Mouse (Mus musculus): Measurements from ENCODE around the gene Rmdn3. TPM values are rescaled to one million over a fixed set of nuclear protein-coding genes. Genes with fewer than 3 reads are reported as not detected.

Rmdn3 gene
- polyA plus RNA-seq, 1 experiment, result 12.9 TPM

DNA sequence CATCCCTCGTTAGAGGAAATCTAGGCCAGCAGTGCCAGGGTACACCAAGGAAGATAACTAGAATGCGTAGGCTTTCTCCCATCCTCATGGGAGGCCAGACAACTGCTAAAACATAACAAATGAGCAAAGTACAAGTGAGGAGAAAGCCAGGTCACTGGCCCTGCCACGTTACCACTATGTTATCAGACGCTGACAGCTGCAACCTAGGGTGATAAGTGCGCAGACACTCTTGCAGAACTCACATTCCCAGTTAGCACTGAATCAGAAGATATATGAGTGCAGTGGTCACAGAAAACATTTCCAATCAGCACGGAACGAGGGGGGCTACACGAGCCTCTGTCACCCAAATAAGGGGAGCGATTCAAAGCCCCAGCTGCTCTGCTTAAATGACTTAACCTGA, 1.4 kb downstream of the Rmdn3 start:
- Histone ChIP-seq H3K27me3 (replicated peaks) (no peaks in the 10 kb centered on the region), H3K4me1 (peaks cover 43% of the 10 kb centered on the region), H3K9me3 (no peaks in the 10 kb centered on the region), H3K36me3 (replicated peaks; ENCODE audit: low read length) (peaks cover 43% of the 10 kb centered on the region), H3K4me3 (replicated peaks) (peak overlapping the region; percentile 99)
- TF ChIP-seq GATA1 (IDR thresholded peaks at IDR 0.05; ENCODE audit: borderline replicate concordance, low read length) (no peak), FLI1 (IDR thresholded peaks at IDR 0.05; ENCODE audit: low read length) (no peak)

- H3K27me3 ChIP-seq (replicated peaks), result no peaks in the 10 kb centered on the region
- peaks cover 38% of the 10 kb centered on the region for H3K4me1 ChIP-seq
- peak overlapping the region; percentile 46 for H3K4me3 ChIP-seq (replicated peaks)
- no peaks in the 10 kb centered on the region for H3K9me3 ChIP-seq
- TF ChIP-seq GATA1 (IDR thresholded peaks at IDR 0.05; ENCODE audit: borderline replicate concordance, low read length) (no peak), FLI1 (IDR thresholded peaks at IDR 0.05; ENCODE audit: low read length) (no peak)
- peaks cover 50% of the 10 kb centered on the region for H3K36me3 ChIP-seq (replicated peaks; ENCODE audit: low read length)
These were observed 2.2 kb downstream of the Rmdn3 start for GRCm38 (mm10) chr2:119154683-119155082.

- Histone ChIP-seq H3K4me1 (peaks cover 40% of the 10 kb centered on the region), H3K4me3 (replicated peaks) (no peak overlapping the region), H3K36me3 (replicated peaks; ENCODE audit: low read length) (peaks cover 75% of the 10 kb centered on the region), H3K9me3 (no peaks in the 10 kb centered on the region), H3K27me3 (replicated peaks) (no peaks in the 10 kb centered on the region)
- no peak for TF ChIP-seq GATA1 (IDR thresholded peaks at IDR 0.05; ENCODE audit: borderline replicate concordance, low read length)
- no peak for TF ChIP-seq FLI1 (IDR thresholded peaks at IDR 0.05; ENCODE audit: low read length)
These were observed 4.6 kb downstream of the Rmdn3 start for GRCm38 (mm10) chr2:119152255-119152654.

DNA sequence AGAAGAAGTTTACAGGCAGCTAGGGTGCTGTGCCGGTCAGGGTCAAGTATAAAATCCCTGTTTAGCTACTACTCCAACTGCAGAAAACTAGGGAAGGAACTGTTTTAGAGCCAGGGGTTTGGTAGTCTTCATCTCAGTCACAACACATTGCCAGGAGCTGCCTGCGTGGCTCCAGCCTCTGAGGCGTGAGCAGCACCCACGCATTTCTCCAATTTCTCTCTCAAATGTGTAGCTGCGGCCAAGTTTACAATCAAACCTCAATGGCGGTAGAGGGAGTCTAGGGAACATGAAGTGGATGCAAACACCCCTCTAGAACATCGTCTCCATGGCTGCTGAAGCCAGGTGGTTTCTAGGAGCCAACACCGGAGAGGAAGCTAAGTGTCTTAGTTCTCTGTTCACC, 9.1 kb downstream of the Rmdn3 start:
- H3K36me3 ChIP-seq (replicated peaks; ENCODE audit: low read length), result peaks cover 98% of the 10 kb centered on the region
- no peak for TF ChIP-seq GATA1 (IDR thresholded peaks at IDR 0.05; ENCODE audit: borderline replicate concordance, low read length)
- TF ChIP-seq FLI1 (IDR thresholded peaks at IDR 0.05; ENCODE audit: low read length), result no peak
- peaks cover 8% of the 10 kb centered on the region; the same call in 1 of the 2 replicates for H3K9me3 ChIP-seq
- H3K4me1 ChIP-seq, result peaks cover 13% of the 10 kb centered on the region
- no peaks in the 10 kb centered on the region for H3K27me3 ChIP-seq (replicated peaks)
- H3K4me3 ChIP-seq (replicated peaks), result no peak overlapping the region

DNA sequence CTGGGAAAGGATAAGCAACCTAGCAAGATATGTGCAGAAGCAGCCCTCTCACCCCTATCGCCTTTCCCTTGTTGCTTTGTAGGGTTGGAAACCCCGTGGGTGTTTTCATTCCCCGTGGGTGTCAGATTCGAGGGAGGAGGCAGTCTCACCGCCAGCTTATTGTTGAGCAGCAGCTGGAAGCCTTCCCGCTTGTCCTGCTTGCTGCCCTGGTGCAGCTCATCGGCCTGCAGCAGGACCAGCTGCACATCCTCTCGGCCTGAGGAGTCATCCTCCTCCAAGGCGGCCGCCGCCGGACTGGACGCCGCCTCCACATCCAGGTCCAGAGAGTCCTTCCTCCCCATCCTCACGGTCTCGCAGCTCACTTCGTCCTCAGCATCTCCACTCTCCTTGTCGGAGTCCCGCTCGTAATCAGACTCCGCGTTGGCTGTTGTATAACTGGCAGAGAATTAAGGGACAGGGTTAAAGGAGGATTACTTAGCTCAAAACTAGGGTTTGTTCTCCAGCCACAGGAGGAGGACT, 9.6 kb downstream of the Rmdn3 start:
- TF ChIP-seq FLI1 (IDR thresholded peaks at IDR 0.05; ENCODE audit: low read length) (no peak), GATA1 (IDR thresholded peaks at IDR 0.05; ENCODE audit: borderline replicate concordance, low read length) (no peak)
- Histone ChIP-seq H3K36me3 (replicated peaks; ENCODE audit: low read length) (peaks cover 98% of the 10 kb centered on the region), H3K4me3 (replicated peaks) (no peak overlapping the region), H3K4me1 (peaks cover 8% of the 10 kb centered on the region), H3K9me3 (peaks cover 8% of the 10 kb centered on the region; the same call in 1 of the 2 replicates), H3K27me3 (replicated peaks) (no peaks in the 10 kb centered on the region)

GRCm38 (mm10) chr2:119146435-119146834, 10.4 kb downstream of the Rmdn3 start:
- Histone ChIP-seq H3K4me1 (peaks cover 6% of the 10 kb centered on the region; the same call in 1 of the 2 replicates), H3K27me3 (replicated peaks) (no peaks in the 10 kb centered on the region), H3K4me3 (replicated peaks) (no peak overlapping the region), H3K9me3 (peaks cover 8% of the 10 kb centered on the region; the same call in 1 of the 2 replicates), H3K36me3 (replicated peaks; ENCODE audit: low read length) (peaks cover 98% of the 10 kb centered on the region)
- no peak for TF ChIP-seq FLI1 (IDR thresholded peaks at IDR 0.05; ENCODE audit: low read length)
- TF ChIP-seq GATA1 (IDR thresholded peaks at IDR 0.05; ENCODE audit: borderline replicate concordance, low read length), result no peak

DNA sequence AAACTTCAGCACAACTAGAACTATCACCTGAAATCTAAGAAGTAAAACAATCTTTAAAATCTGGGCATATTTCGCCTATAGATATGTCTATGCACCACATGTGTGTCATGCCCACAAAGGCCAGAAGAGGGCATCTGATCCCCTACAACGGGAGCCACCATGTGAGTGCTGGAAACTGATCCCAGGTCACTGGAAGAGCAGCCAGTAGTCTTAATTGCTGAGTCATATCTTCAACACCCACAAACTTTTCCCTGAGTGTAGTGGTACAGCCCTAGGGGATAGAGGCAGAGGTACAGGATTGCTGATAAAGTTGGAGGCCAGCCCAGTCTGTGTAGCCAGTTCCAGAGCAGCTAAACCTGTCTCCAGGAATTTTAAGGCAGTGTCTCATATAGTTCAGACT, 11.6 kb downstream of the Rmdn3 start:
- Histone ChIP-seq H3K36me3 (replicated peaks; ENCODE audit: low read length) (peaks cover 98% of the 10 kb centered on the region), H3K4me3 (replicated peaks) (no peak overlapping the region), H3K4me1 (peaks cover 6% of the 10 kb centered on the region; the same call in 1 of the 2 replicates), H3K9me3 (peaks cover 8% of the 10 kb centered on the region; the same call in 1 of the 2 replicates), H3K27me3 (replicated peaks) (no peaks in the 10 kb centered on the region)
- TF ChIP-seq GATA1 (IDR thresholded peaks at IDR 0.05; ENCODE audit: borderline replicate concordance, low read length), result no peak
- no peak for TF ChIP-seq FLI1 (IDR thresholded peaks at IDR 0.05; ENCODE audit: low read length)

- TF ChIP-seq GATA1 (IDR thresholded peaks at IDR 0.05; ENCODE audit: borderline replicate concordance, low read length) (no peak), FLI1 (IDR thresholded peaks at IDR 0.05; ENCODE audit: low read length) (no peak)
- Histone ChIP-seq H3K4me3 (replicated peaks) (no peak overlapping the region), H3K9me3 (no peaks in the 10 kb centered on the region), H3K27me3 (replicated peaks) (no peaks in the 10 kb centered on the region), H3K4me1 (peaks cover 9% of the 10 kb centered on the region), H3K36me3 (replicated peaks; ENCODE audit: low read length) (peaks cover 92% of the 10 kb centered on the region)
These were observed 20.4 kb downstream of the Rmdn3 start for GRCm38 (mm10) chr2:119136346-119136898.

DNA sequence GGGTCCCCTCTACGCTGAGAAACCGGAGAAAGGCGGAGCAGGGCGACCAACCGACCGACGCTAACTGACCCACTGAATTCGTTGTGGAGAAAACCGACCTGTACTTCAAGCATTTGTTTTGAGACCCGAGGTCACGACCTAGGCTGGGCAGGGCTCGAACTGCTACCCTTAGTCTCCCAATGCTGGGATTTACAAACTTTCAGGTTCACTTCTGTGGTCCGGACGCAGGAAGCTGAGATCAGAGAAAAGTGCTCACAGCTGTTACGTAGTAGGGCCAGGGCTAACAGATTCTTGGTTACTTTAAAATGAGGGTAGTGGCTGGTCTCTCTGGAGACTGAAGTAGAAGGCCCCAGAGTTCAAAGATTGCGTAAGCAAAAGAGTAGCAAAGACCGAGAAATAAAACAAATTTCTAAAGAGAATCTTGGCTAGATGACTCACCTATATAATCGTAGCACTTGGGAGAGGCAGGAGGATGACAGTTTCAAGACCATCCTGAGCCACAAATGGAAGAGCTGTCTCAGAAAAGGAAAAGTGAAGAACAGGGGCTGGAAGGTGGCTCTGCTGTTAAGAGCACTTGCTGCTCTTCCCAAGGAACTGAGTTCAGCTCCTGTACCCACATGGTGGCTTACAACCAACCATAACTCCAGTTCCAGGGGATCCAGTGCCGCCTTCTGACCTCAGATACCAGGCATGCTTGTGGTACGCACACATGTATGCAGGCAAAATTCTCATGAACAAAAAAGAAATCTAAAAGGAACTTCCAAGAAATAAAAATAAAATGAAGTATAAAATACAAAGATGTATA, 43.5 kb downstream of the Rmdn3 start:
- H3K4me1 ChIP-seq, result peaks cover 13% of the 10 kb centered on the region
- no peaks in the 10 kb centered on the region for H3K27me3 ChIP-seq (replicated peaks)
- H3K36me3 ChIP-seq (replicated peaks; ENCODE audit: low read length), result peaks cover 35% of the 10 kb centered on the region
- no peaks in the 10 kb centered on the region for H3K9me3 ChIP-seq
- peak overlapping the region; percentile 97 for H3K4me3 ChIP-seq (replicated peaks)
- no peak for TF ChIP-seq FLI1 (IDR thresholded peaks at IDR 0.05; ENCODE audit: low read length)
- TF ChIP-seq GATA1 (IDR thresholded peaks at IDR 0.05; ENCODE audit: borderline replicate concordance, low read length), result no peak

Measured in megakaryocyte, embryonic 14.5 days (primary cell).